Mouse (Mus musculus): ENCODE measurements around the gene Aldh4a1. TPM values are rescaled to one million over a fixed set of nuclear protein-coding genes. Genes with fewer than 3 reads are reported as not detected.

Aldh4a1 gene
- total RNA-seq (2017): 11.3 and 12.6 TPM in 2 replicates

DNA sequence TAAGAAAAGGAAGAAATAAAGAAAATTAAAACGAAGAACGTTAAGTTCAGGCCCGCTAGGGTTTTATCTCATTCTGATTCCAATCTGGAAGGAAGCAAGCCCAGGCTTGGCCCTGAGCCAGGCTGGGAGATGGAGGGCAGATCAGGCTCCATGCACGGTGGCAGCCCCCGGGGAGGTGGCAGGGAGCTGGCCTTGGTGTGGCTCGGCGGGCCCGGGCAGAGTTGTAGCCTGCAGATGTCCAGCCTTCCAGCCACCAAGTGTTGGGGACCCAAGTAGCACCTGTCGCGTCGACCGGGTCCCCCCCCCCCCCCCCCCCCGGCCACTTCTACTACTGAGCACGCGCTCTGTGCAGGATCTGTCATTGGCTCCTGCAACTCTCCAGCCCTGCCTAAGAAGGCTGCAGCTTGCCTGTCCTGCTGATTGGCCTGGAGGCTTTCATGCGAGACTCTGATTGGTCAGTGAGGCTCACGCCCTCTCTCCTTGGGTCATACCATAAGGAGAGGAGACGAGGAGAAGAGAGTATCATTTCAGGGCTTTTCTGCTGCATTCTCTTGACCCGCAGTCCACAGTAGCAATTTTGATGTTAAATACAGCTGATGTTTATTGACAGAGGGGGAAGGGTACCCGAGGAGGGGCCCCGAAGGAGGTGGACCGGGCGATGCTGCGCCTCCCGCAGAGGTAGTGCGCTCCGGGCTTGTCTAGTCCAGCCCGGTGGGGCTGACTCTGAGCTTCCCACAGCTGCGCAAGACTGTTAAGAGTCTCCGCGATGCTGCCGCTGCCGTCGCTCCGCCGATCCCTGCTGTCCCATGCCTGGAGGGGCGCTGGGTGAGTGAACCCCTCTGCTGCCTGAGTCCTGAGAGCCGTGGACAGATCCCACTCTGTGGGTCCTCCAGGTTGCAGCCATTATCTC, at the start of gene Aldh4a1:
Gene Aldh4a1 (plus strand): TSS at position 494 of the 910 bp plus-strand sequence.
- peak; percentile 98 for ATAC-seq (ENCODE audit: extremely low read depth, insufficient number of reproducible peaks, low FRiP score, poor library complexity, severe bottlenecking)

DNA sequence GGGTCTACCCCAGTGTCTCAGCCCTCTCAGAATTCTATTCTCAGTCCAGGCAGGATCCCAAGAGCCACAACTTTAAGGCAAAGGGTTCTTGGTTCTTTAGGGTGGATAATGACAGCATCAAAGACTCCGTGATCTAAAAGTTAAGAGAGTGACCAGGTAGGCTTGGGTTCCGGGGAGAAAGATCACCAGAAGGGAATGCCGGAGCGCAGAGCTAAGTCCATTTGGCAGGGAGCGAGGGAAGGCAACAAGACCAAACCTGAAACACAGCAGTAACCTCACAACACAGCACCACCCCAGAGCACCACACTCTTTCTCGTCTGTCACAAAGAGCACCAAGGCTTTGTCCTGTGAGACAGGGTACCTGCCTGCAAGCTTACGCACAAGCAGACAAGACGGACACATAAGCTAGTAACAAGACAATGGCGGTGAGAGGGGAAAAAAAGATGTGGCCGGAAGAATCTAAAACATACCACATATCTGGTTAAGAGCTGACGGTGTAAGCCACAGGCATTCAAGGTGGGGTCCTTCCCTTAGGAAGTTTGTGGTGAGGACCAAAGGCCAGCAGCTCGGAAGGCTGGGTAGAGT, 49.6 kb upstream of the Aldh4a1 start:
- no peak for ATAC-seq (ENCODE audit: extremely low read depth, insufficient number of reproducible peaks, low FRiP score, poor library complexity, severe bottlenecking)

GRCm38 (mm10) chr4:139574156-139574798, 48.4 kb upstream of the Aldh4a1 start:
- ATAC-seq (ENCODE audit: extremely low read depth, insufficient number of reproducible peaks, low FRiP score, poor library complexity, severe bottlenecking): peak; percentile 91

GRCm38 (mm10) chr4:139574799-139575672, 47.6 kb upstream of the Aldh4a1 start:
- ATAC-seq (ENCODE audit: extremely low read depth, insufficient number of reproducible peaks, low FRiP score, poor library complexity, severe bottlenecking): no peak

DNA sequence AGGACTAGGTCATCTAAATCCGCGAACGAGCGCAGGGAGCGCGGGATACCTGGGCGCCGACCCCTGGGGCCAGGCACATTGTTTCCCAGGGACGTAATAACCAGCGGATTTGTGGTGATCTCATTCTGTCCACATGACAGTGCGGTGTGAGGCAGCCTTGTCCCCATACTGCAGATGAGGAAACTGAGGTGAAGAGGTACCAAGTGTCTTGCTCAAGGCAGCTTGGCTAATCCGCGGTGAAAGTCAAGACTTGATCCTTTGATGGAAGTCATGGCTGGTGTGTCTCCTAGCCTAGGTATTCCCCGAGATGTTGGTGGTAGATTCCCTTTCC, 47.0 kb upstream of the Aldh4a1 start:
- no peak for ATAC-seq (ENCODE audit: extremely low read depth, insufficient number of reproducible peaks, low FRiP score, poor library complexity, severe bottlenecking)

GRCm38 (mm10) chr4:139576251-139576880, 46.3 kb upstream of the Aldh4a1 start:
- no peak for ATAC-seq (ENCODE audit: extremely low read depth, insufficient number of reproducible peaks, low FRiP score, poor library complexity, severe bottlenecking)

GRCm38 (mm10) chr4:139577006-139577405, 45.7 kb upstream of the Aldh4a1 start:
- ATAC-seq (ENCODE audit: extremely low read depth, insufficient number of reproducible peaks, low FRiP score, poor library complexity, severe bottlenecking): no peak

- ATAC-seq (ENCODE audit: extremely low read depth, insufficient number of reproducible peaks, low FRiP score, poor library complexity, severe bottlenecking): no peak
These were observed 44.3 kb upstream of the Aldh4a1 start for GRCm38 (mm10) chr4:139578389-139578788.

DNA sequence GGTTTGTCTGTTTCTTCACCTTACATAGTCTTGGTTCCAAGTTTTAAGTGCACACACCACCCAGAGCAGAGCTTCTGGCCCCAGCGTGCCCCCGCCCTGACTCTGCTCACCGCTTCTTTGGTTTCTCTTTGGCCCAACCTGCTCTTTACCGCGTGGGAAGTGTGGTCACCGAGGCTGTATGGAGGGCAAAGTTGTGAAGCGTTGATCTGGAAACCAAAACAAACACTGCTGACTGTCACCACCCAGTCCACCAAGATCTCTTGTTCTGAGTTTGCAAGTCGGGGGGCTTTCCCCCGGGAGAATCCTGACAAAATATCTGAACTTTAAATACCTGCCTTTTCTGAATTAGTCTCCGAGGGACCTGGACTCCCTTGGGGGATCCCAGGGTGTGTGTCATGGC, 43.7 kb upstream of the Aldh4a1 start:
- ATAC-seq (ENCODE audit: extremely low read depth, insufficient number of reproducible peaks, low FRiP score, poor library complexity, severe bottlenecking): no peak

- no peak for ATAC-seq (ENCODE audit: extremely low read depth, insufficient number of reproducible peaks, low FRiP score, poor library complexity, severe bottlenecking)
These were observed 43.2 kb upstream of the Aldh4a1 start for GRCm38 (mm10) chr4:139579466-139579865.

- ATAC-seq (ENCODE audit: extremely low read depth, insufficient number of reproducible peaks, low FRiP score, poor library complexity, severe bottlenecking): no peak
These were observed 41.9 kb upstream of the Aldh4a1 start for GRCm38 (mm10) chr4:139580663-139581336.

GRCm38 (mm10) chr4:139581427-139582051, 41.1 kb upstream of the Aldh4a1 start:
- no peak for ATAC-seq (ENCODE audit: extremely low read depth, insufficient number of reproducible peaks, low FRiP score, poor library complexity, severe bottlenecking)

GRCm38 (mm10) chr4:139582346-139582745, 40.3 kb upstream of the Aldh4a1 start:
- ATAC-seq (ENCODE audit: extremely low read depth, insufficient number of reproducible peaks, low FRiP score, poor library complexity, severe bottlenecking): no peak

GRCm38 (mm10) chr4:139582903-139583302, 39.8 kb upstream of the Aldh4a1 start:
- no peak for ATAC-seq (ENCODE audit: extremely low read depth, insufficient number of reproducible peaks, low FRiP score, poor library complexity, severe bottlenecking)

DNA sequence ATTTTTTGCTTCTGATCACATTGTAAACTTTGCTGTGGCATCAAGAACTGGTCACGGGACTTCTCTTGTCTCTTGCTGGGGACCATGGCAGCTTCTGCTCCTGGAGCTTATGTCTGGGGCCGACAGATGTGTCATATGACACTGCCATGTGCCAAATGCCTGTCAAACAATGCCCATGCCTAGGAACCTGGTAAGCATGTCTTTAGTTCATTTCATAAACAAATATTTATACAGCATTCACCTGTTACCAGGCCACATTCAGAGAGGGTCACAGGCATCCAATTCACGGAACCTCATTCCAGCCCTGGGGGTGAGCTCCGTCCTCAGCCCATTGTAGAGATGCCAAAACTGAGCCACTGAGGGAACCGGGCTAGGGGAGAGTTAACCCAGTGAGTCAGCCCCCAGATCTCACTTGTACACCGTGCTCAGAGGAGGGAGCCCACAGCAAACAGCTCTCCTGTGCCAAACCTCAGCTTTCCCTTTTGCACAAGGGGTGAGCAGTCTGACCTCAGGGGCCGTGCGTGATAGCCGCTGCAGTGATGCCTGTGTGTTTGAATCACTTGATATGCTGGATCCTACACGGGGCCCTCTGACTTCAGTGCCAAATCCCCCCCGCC, 38.9 kb upstream of the Aldh4a1 start:
- no peak for ATAC-seq (ENCODE audit: extremely low read depth, insufficient number of reproducible peaks, low FRiP score, poor library complexity, severe bottlenecking)

GRCm38 (mm10) chr4:139584704-139585103, 38.0 kb upstream of the Aldh4a1 start:
- ATAC-seq (ENCODE audit: extremely low read depth, insufficient number of reproducible peaks, low FRiP score, poor library complexity, severe bottlenecking): no peak

- no peak for ATAC-seq (ENCODE audit: extremely low read depth, insufficient number of reproducible peaks, low FRiP score, poor library complexity, severe bottlenecking)
These were observed 37.0 kb upstream of the Aldh4a1 start for GRCm38 (mm10) chr4:139585713-139586112.
